In genomic region chr1:186549207-186549606, GRCm38 (mm10) we compare ENCODE assay signal across 29 mouse cellular contexts.
DNase-seq lines count a peak whose midpoint lies in the region; ATAC-seq and TF ChIP-seq lines count a peak whose summit lies in the region.
"Had no signal": no experiment of that assay in that cellular context is flagged by ENCODE, and none has a peak within 500 bp of the region (broad histone marks: within the 10 kb centered on the region; RNA-seq: fewer than 3 reads in every experiment).

No protein-coding gene starts in this region.

- H3K4me2 ChIP-seq in liver, embryonic 14.5 days (ENCODE audit: low read depth) = no peak overlapping the region
- H3K4me2 ChIP-seq in liver, embryonic 11.5 days = no peak overlapping the region
- H3K4me2 ChIP-seq in liver, embryonic 16.5 days (ENCODE audit: low read depth, low read length) = no peak overlapping the region
- H3K4me2 ChIP-seq in liver, postnatal 0 days (ENCODE audit: low read depth, low read length) = no peak overlapping the region
- H3K4me2 ChIP-seq: embryonic facial prominence, embryonic 13.5 days; embryonic facial prominence, embryonic 15.5 days; forebrain, embryonic 13.5 days; forebrain, embryonic 15.5 days had no signal

- H3K4me1 ChIP-seq in liver, embryonic 14.5 days (replicated peaks; ENCODE audit: control insufficient read depth in 2 of 2, insufficient read depth in 2 of 2, low read length in 1 of 2) = no peaks in the 10 kb centered on the region; a peak in 1 of 4 replicates
- H3K4me1 ChIP-seq in liver, embryonic 11.5 days (replicated peaks; ENCODE audit: control insufficient read depth, insufficient read depth, low read length) = no peaks in the 10 kb centered on the region
- H3K4me1 ChIP-seq in liver, embryonic 16.5 days (ENCODE audit: control insufficient read depth, low read depth, low read length) = no peaks in the 10 kb centered on the region
- no peaks in the 10 kb centered on the region for H3K4me1 ChIP-seq in liver, postnatal 0 days (ENCODE audit: insufficient read depth)
- H3K4me1 ChIP-seq: forebrain, embryonic 13.5 days had no signal

- peak in 1 of 3 experiments; percentile 2 for DNase-seq in liver, embryonic 14.5 days (ENCODE audit: low read depth in 3 of 3, low spot score in 3 of 3)
- no peak for DNase-seq in liver, embryonic 11.5 days (ENCODE audit: low spot score)
- DNase-seq in liver = no peak
- DNase-seq in liver, postnatal 0 days = no peak
- DNase-seq in right cerebral cortex, postnatal 14 days = no peak
- DNase-seq in ovary, postnatal 36 days (ENCODE audit: low spot score) = no peak
- DNase-seq: adrenal gland, adult 8-10 months; adrenal gland, postnatal 14 days; adrenal gland, postnatal 36 days; B cell, adult 2 months; cerebellum, adult 11-12 months; cerebellum, adult 2 months; cerebellum, adult 9-10 months; cerebellum, postnatal 10 days; cerebellum, postnatal 25 days; embryo, embryonic 11 days had no signal

- H3K27me3 ChIP-seq in liver, embryonic 14.5 days (ENCODE audit: control insufficient read depth, insufficient read depth, low read length) = no peaks in the 10 kb centered on the region
- H3K27me3 ChIP-seq in liver, embryonic 11.5 days (replicated peaks; ENCODE audit: control insufficient read depth, insufficient read depth, low read length) = no peaks in the 10 kb centered on the region
- H3K27me3 ChIP-seq in liver, embryonic 16.5 days (ENCODE audit: control insufficient read depth, insufficient read depth, low read depth, low read length) = no peaks in the 10 kb centered on the region
- no peaks in the 10 kb centered on the region for H3K27me3 ChIP-seq in liver, postnatal 0 days (ENCODE audit: insufficient read depth, low read length)
- H3K27me3 ChIP-seq: CH12.LX; embryonic facial prominence, embryonic 13.5 days; embryonic facial prominence, embryonic 15.5 days; forebrain, embryonic 13.5 days; forebrain, embryonic 15.5 days; Patski had no signal

- H3K36me3 ChIP-seq in liver, embryonic 14.5 days (replicated peaks; ENCODE audit: control insufficient read depth, insufficient read depth, low read depth) = no peaks in the 10 kb centered on the region
- H3K36me3 ChIP-seq in liver, embryonic 11.5 days (ENCODE audit: control insufficient read depth, insufficient read depth, low read length) = no peaks in the 10 kb centered on the region
- no peaks in the 10 kb centered on the region for H3K36me3 ChIP-seq in liver, embryonic 16.5 days (ENCODE audit: control insufficient read depth, insufficient read depth)
- no peaks in the 10 kb centered on the region for H3K36me3 ChIP-seq in liver, postnatal 0 days (replicated peaks; ENCODE audit: insufficient read depth, low read length)
- H3K36me3 ChIP-seq: embryonic facial prominence, embryonic 13.5 days; embryonic facial prominence, embryonic 15.5 days; forebrain, embryonic 10.5 days; forebrain, embryonic 15.5 days; G1E had no signal

- no peak for TF ChIP-seq CTCF in liver, embryonic 14.5 days (IDR thresholded peaks at IDR 0.05; ENCODE audit: low read depth)
- no peak for TF ChIP-seq CTCF in liver, postnatal 0 days (IDR thresholded peaks at IDR 0.05; ENCODE audit: low read depth)

- peak; percentile 39; the same call in 1 of the 2 replicates for ATAC-seq in liver, embryonic 14.5 days (ENCODE audit: insufficient read depth)
- ATAC-seq in liver, embryonic 11.5 days (replicated peaks; ENCODE audit: low FRiP score) = no peak
- ATAC-seq in liver, embryonic 16.5 days (ENCODE audit: low read depth) = peak; percentile 54
- peak; percentile 66 for ATAC-seq in liver, postnatal 0 days
- peak; percentile 83 for ATAC-seq in megakaryocyte progenitor cell, adult 5-6 weeks (replicated peaks; ENCODE audit: poor library complexity)
- ATAC-seq: activated CD4-positive, CD25-positive, alpha-beta regulatory T cell, adult 4 months; CD4-positive, CD25-positive, alpha-beta regulatory T cell, adult 4 months; forebrain, embryonic 13.5 days; forebrain, embryonic 15.5 days; Patski had no signal

- TF ChIP-seq EP300 in liver, embryonic 14.5 days (IDR thresholded peaks at IDR 0.05; ENCODE audit: low read depth) = no peak
- no peak for TF ChIP-seq EP300 in liver, postnatal 0 days (IDR thresholded peaks at IDR 0.05; ENCODE audit: low read depth)

- no peak overlapping the region for H3K4me3 ChIP-seq in liver, embryonic 14.5 days (ENCODE audit: insufficient read depth in 1 of 2, low read depth in 2 of 2, low read length in 2 of 2)
- no peak overlapping the region for H3K4me3 ChIP-seq in liver, embryonic 11.5 days (ENCODE audit: low read depth, low read length)
- no peak overlapping the region for H3K4me3 ChIP-seq in liver, embryonic 16.5 days (ENCODE audit: low read depth, low read length)
- no peak overlapping the region for H3K4me3 ChIP-seq in liver, postnatal 0 days (ENCODE audit: low read depth, low read length)
- H3K4me3 ChIP-seq: embryonic facial prominence, embryonic 13.5 days; embryonic facial prominence, embryonic 15.5 days; erythroblast, embryonic 14.5 days; forebrain, embryonic 10.5 days; forebrain, embryonic 13.5 days; forebrain, embryonic 15.5 days had no signal

- no peak overlapping the region for H3K27ac ChIP-seq in liver, embryonic 14.5 days
- no peak overlapping the region for H3K27ac ChIP-seq in liver, embryonic 11.5 days (ENCODE audit: low read depth, low read length)
- H3K27ac ChIP-seq in liver, embryonic 16.5 days (ENCODE audit: low read length) = no peak overlapping the region
- no peak overlapping the region for H3K27ac ChIP-seq in liver, postnatal 0 days (ENCODE audit: low read depth)
- H3K27ac ChIP-seq: embryonic facial prominence, embryonic 13.5 days; embryonic facial prominence, embryonic 15.5 days; forebrain, embryonic 10.5 days; forebrain, embryonic 13.5 days; forebrain, embryonic 15.5 days had no signal

- no peaks in the 10 kb centered on the region for H3K9me3 ChIP-seq in liver, embryonic 14.5 days (ENCODE audit: control insufficient read depth, low read length)
- H3K9me3 ChIP-seq in liver, embryonic 11.5 days (ENCODE audit: control insufficient read depth, low read length) = no peaks in the 10 kb centered on the region
- no peaks in the 10 kb centered on the region for H3K9me3 ChIP-seq in liver, embryonic 16.5 days (replicated peaks; ENCODE audit: control insufficient read depth, low read length)
- no peaks in the 10 kb centered on the region for H3K9me3 ChIP-seq in liver, postnatal 0 days (ENCODE audit: low read length)
- H3K9me3 ChIP-seq: embryonic facial prominence, embryonic 13.5 days; embryonic facial prominence, embryonic 15.5 days; forebrain, embryonic 10.5 days; forebrain, embryonic 13.5 days; forebrain, embryonic 15.5 days had no signal

- 65% methylated on average over 12 of the region's 12 CpGs for WGBS in liver, embryonic 14.5 days (ENCODE audit: insufficient replicate concordance)
- WGBS in liver, embryonic 11.5 days = 83% methylated on average over 12 of the region's 12 CpGs
- WGBS in liver, embryonic 16.5 days (ENCODE audit: insufficient replicate concordance) = 74% methylated on average over 12 of the region's 12 CpGs
- WGBS in liver, postnatal 0 days (ENCODE audit: insufficient replicate concordance) = 71% methylated on average over 12 of the region's 12 CpGs

- H3K9ac ChIP-seq in liver, embryonic 14.5 days (replicated peaks) = no peak overlapping the region
- no peak overlapping the region for H3K9ac ChIP-seq in liver, embryonic 11.5 days (ENCODE audit: low read depth, low read length)
- no peak overlapping the region for H3K9ac ChIP-seq in liver, embryonic 16.5 days (ENCODE audit: low read depth, low read length)
- H3K9ac ChIP-seq in liver, postnatal 0 days (replicated peaks) = no peak overlapping the region
- H3K9ac ChIP-seq: embryonic facial prominence, embryonic 13.5 days; embryonic facial prominence, embryonic 15.5 days; forebrain, embryonic 13.5 days; forebrain, embryonic 15.5 days had no signal
